Mouse (Mus musculus) embryonic fibroblast, embryonic 13.5 days (primary cell): ENCODE data around the gene Aak1.
"Not testable (repeated sequence)": the region's sequence is repeated elsewhere in the genome, so short reads cannot be mapped to it uniquely, and the experiment has no call there.

Source experiments
- CTCF ChIP-seq: IDR thresholded peaks from 2 replicates; pipeline ENCODE4 v1.5.1; 2011; ENCODE audit warnings: mild to moderate bottlenecking, control low read depth, low read length, moderate library complexity, borderline replicate concordance; ENCODE audit not compliant: insufficient read depth
- POLR2A ChIP-seq: IDR thresholded peaks from 2 replicates; pipeline ENCODE4 v1.6.1; 2011; ENCODE audit warnings: low read depth, mild to moderate bottlenecking, control low read depth, low read length, moderate library complexity

GRCm38 (mm10) chr6:86878656-86879055 lies 29.3 kb downstream of the Aak1 start:
- not testable (repeated sequence) for TF ChIP-seq CTCF, POLR2A
